Mouse (Mus musculus) cerebral cortex, adult 2 months (tissue): ENCODE data around the gene Skap2.

Experiments
- WGBS: fragments of 180-500 bp; shearing (Covaris S2); methylation state at CpG from one replicate; pipeline ENCODE4 v1.1.7; 2018; 5-methylcytosine and 5-hydroxymethylcytosine counted together

The Skap2 gene

GRCm38 (mm10) chr6:51889824-51890223, 122.5 kb downstream of the Skap2 start:
- WGBS: 94% methylated on average over 4 of the region's 4 CpGs

- WGBS: 61% methylated on average over 3 of the region's 3 CpGs
These were observed 125.4 kb downstream of the Skap2 start for GRCm38 (mm10) chr6:51886902-51887431.

- 55% methylated on average over 5 of the region's 5 CpGs for WGBS
These were observed 129.5 kb downstream of the Skap2 start for GRCm38 (mm10) chr6:51882880-51883274.

- WGBS: 74% methylated on average over 17 of the region's 17 CpGs
These were observed 130.0 kb downstream of the Skap2 start for GRCm38 (mm10) chr6:51882266-51882879.

GRCm38 (mm10) chr6:51881181-51881968, 131.0 kb downstream of the Skap2 start:
- 70% methylated on average over 13 of the region's 13 CpGs for WGBS

GRCm38 (mm10) chr6:51880778-51881177, 131.6 kb downstream of the Skap2 start:
- WGBS: 81% methylated on average over 6 of the region's 6 CpGs

GRCm38 (mm10) chr6:51878551-51878950, 133.8 kb downstream of the Skap2 start:
- 88% methylated on average over 2 of the region's 2 CpGs for WGBS

- 83% methylated on average over 13 of the region's 13 CpGs for WGBS
These were observed 135.4 kb downstream of the Skap2 start for GRCm38 (mm10) chr6:51876841-51877553.

- 63% methylated on average over 6 of the region's 6 CpGs for WGBS
These were observed 136.3 kb downstream of the Skap2 start for GRCm38 (mm10) chr6:51875884-51876626.

GRCm38 (mm10) chr6:51874035-51874434, 138.3 kb downstream of the Skap2 start:
- WGBS: 62% methylated on average over 2 of the region's 2 CpGs

- 22% methylated on average over 1 of the region's 1 CpGs for WGBS
These were observed 141.2 kb downstream of the Skap2 start for GRCm38 (mm10) chr6:51871135-51871534.

GRCm38 (mm10) chr6:51870294-51870693, 142.1 kb downstream of the Skap2 start:
- WGBS: 69% methylated on average over 1 of the region's 1 CpGs

GRCm38 (mm10) chr6:51866596-51866995, 145.8 kb downstream of the Skap2 start:
- WGBS: 81% methylated on average over 3 of the region's 3 CpGs

GRCm38 (mm10) chr6:51863508-51863907, 148.8 kb downstream of the Skap2 start:
- 81% methylated on average over 4 of the region's 4 CpGs for WGBS

GRCm38 (mm10) chr6:51860300-51860699, 152.0 kb downstream of the Skap2 start:
- WGBS: 55% methylated on average over 8 of the region's 8 CpGs

GRCm38 (mm10) chr6:51857821-51858220, 154.5 kb downstream of the Skap2 start:
- under 1% methylated on average over 11 of the region's 11 CpGs for WGBS

- 76% methylated on average over 3 of the region's 3 CpGs for WGBS
These were observed 159.1 kb downstream of the Skap2 start for GRCm38 (mm10) chr6:51853291-51853690.

- 76% methylated on average over 4 of the region's 4 CpGs for WGBS
These were observed 159.7 kb downstream of the Skap2 start for GRCm38 (mm10) chr6:51852643-51853042.

- 35% methylated on average over 7 of the region's 7 CpGs for WGBS
These were observed 160.8 kb downstream of the Skap2 start for GRCm38 (mm10) chr6:51851544-51851943.

GRCm38 (mm10) chr6:51850030-51850817, 162.1 kb downstream of the Skap2 start:
- WGBS: 50% methylated on average over 13 of the region's 13 CpGs

- 33% methylated on average over 10 of the region's 10 CpGs for WGBS
These were observed 162.8 kb downstream of the Skap2 start for GRCm38 (mm10) chr6:51849561-51849960.
